Mouse (Mus musculus): Measurements from ENCODE around the gene Nmnat2. TPM values are rescaled to one million over a fixed set of nuclear protein-coding genes. Genes with fewer than 3 reads are reported as not detected.

Nmnat2 gene
- total RNA-seq, 2 experiments from 2014 or later, result 0.93 to 1.2 TPM

DNA sequence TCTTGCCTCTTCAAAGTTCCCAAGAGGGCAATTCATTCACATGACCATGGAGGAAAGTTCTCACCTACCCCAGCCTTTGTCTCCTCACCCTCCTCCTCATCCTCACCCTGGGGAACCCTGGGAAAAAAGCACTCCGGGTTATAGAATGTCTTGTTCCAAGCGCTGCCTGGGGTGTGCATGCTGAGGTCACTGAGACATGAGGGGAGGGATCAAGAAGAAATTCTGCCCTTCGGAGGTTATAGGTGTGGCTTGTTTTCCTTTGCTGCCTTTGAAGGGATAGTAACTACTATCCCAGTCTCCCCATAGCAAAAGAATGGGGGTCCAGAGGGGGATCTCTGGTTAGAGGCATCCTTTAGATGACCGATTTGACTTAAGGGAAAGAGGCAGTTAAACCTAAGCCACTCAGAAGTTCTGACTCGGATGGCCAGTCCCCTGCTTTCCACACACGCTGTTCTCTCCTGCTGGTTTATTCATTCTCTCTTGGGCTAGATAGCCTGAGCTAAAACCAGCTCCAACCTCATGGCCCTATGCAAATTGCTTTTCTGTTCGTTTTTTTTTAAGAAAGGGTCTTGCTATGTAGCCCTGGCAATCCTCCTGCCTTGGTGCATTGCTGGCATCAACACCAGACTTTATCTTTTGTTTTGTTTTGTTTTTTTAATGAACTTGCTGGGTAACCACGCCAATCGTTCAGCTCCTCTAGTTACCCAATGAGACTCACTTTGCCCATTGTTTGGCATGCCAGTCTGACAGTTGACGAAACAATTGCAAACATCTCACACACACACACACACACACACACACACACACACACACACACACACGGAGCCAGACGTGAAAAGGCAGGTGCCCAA, 139.7 kb downstream of the Nmnat2 start:
- no peak for DNase-seq

DNA sequence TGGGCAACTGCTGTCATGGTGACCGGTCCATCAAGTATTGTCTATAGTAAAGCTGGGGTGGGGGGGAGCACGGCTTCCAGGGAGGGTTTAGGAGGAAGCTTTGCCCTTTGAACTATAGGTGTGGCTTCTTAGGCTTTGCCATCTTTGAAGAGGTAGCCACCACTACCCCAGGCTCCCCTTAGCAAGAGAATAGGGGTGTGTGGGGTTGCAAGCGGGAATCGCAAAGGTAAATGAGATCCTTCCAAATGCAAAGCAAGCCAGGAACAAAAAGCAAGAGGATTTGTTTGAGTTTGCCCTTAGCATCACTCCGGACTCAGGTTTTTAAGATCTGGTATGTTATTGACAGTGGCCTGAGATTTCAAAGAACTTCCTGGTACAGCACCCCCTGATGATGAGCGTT, 140.5 kb downstream of the Nmnat2 start:
- no peak for DNase-seq

DNA sequence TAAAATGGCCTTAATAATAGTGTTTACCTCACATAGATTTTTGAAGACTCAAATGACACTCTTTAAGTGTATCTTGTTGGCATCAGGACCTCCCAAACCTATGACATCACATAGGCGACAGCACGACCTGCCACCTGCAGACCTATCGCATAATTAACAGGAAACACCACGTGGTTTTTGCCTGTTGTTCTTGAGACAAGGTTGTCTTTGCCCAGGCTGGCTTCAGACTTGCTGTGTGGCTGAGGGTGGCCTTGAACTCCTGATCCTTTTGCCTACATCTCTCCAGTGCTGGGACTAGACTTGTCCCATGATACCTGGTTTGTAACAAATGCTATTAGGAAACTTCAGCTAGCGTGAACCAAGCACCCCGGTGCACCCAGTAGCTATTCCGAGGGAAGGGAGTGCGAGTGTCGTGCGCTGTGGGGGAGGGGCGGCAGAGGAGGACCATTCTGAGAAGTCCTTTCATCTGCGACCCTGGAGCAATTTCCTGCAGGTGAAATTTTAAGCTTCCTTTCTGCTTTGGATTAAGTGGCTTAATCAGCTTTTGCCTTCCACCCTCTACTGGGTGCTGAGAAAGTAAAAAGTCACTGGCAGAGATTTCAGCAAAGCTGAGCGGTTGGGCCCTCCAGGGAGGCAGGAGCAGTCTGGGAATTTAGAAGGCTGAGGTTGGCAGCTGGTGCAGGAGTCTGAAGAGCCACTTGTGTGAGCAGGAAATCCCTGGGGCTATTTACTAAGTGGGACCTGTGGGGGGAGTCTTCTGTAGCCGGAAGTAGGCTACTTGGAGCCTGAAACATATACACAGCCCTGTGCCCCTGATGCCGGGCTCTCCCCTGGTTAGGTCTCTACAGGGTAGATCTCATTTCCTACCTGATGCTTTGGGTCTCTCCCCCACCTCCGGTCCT, 141.3 kb downstream of the Nmnat2 start:
- DNase-seq, result no peak

DNA sequence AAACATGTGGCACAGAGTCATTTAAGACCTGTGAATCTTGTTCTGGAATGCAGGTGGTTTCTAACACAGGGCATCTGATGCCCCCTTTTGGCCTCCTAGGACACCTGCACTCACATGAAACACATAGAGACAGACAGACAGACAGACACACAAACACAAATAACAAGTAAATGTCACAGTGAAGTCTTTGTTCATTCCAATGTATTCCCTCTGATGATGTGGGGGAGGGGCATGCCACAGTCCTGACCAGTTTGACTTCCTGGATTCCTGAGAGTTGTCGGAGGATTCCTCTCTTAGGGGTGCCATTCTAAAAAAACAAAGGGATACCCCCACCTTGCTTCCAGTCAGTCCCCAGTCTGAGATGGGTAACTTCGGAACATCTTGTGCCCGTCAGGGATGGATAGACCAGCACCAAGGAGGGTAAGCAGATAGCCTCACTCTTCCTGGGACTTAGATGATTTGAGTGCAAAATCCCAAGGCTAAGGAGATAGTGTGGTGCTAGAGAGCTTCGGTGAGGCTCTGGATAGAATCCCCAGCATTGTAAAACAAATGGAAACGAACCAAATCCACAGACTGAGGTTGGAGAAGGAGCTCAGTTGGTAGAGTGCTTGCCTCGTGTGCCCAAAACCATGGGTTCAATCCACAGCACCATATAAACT, 142.4 kb downstream of the Nmnat2 start:
- DNase-seq, result no peak

DNA sequence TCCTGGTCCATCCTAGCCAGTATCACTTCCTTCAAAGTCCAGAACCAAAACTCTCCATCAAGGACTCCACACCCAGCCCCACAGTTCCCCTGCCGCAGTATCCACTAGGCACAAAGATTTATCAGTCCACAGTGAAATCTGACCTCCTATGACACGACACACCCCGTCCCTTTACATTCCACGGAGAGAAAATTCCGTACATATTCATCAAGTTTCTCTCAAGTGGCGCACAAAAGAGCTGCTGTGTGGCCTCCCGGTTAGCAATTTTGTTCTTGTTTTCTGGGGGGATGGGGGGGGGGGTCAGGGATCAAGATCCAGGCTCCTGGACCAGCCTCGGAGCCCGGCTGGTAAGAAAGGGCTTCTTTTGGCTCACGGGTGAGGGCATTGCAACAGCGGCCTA, 143.8 kb downstream of the Nmnat2 start:
- no peak for DNase-seq

DNA sequence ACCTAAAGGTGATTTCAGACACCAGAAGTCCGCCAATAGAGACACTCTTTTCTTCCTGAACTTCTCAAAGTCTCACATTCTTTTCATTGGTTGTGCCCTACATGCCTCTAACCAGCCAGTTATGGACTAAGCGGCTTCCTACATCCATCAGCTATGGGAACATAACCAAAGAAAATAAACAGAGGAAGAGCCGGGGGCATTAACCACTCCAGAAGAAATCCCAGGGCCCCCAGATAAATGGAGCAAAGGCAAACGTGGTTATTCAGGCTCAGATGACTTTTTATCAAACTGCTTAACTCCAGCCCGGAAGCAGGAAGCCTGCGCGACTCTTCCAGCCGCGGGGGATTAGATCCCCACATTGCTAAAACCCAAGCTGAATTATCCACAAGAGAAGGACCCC, 146.1 kb downstream of the Nmnat2 start:
- DNase-seq, result no peak

DNA sequence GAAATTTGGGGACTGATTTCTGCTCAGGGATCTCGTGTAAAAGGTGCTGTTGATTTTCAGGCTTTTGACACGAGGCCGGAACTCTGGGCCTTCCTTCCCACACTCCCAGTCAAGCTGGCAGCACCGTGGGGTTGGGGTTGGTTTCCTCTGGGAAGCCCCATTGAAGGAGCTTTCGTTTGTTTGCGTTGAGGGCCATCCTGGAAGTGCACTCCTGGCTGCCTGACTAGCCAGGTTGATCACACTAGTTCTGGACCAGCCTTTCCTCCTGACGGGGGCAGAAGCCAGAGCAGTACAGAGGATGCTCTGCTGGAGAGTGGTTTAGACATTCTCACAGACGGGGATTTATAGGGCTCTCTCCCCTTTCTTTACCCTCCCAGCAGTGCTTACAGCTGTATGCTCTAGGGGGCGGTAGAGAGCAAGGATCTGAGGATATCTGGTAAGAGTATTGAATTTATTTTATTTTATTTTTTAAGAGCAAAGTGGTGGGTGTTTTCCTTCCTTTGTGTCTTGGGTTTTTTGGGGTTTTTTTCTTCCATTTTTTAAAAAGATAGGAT, 146.6 kb downstream of the Nmnat2 start:
- DNase-seq, result peak; percentile 62 to 78

DNA sequence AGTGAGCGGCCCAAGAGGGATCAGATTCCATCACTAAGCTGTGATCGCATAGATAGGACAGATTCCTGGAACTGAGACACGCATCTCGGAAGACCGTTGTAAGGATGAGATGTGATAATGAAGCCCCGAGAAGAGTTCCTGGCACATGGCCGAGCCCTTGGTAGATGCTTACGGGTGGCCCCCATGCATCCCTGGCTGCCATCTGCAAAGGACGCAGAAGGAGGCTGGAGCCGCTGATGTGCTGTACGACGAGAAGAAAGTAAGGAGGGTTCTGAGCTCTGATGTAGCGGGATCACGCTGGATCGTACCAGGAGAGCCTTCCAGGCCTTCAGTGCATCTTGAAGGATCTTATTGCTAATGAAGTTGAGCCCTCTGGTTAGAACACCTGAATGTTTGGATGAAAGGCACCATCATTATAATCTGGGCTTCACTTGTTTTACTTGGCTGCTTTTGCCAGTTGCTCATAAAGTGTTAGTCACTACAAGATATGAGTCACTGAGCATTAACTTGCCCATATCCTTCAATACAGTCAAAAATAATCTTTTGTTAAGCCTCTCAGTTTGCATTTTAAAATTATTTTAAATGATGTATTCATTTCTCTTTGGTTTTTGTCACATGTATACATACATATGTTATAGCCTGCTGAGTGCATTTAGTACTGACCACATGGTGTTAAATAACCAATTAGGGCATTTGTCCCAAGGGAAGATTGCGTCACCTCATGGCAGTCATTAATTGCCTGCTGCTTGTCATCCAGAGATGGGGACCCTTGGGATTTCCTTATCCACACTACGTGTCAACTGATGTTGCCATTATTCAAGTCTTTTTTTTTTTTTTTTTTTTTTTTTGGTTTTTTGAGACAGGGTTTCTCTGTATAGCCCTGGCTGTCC, 147.7 kb downstream of the Nmnat2 start:
- no peak for DNase-seq

DNA sequence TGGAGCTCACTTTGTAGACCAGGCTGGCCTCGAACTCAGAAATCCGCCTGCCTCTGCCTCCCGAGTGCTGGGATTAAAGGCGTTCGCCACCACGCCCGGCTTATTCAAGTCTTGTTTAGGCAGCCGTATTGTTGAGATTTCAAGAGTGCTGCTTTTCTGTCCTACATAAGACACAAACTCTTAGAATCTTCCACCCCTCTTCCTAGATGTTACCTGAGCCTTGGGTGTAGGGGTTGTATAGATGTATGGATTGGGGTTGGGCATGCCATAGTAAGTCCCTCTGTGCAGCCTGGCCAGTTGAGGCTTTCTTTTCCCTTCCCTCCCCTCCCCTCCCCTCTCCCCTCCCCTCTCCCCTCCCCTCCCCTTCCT, 148.4 kb downstream of the Nmnat2 start:
- no peak for DNase-seq

DNA sequence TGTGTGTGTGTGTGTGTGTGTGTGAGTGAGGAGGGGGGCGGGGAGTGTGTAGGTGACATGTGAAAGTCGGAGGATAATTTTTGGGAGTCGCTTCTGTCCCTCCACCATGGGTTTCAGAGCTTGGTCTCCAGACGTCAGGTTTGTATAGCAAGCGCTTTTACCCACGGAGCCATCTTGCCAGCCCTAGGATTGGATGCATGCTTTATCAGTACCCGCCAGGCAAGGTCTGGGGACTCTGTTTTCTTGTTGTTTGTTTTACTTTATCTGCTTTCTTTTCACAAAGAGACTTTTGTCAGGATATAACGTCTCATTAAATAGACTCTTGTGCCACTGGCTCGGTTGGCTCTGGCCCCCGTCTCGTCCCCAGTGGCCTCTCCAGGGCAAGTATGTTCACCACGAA, 150.0 kb downstream of the Nmnat2 start:
- no peak for DNase-seq

DNA sequence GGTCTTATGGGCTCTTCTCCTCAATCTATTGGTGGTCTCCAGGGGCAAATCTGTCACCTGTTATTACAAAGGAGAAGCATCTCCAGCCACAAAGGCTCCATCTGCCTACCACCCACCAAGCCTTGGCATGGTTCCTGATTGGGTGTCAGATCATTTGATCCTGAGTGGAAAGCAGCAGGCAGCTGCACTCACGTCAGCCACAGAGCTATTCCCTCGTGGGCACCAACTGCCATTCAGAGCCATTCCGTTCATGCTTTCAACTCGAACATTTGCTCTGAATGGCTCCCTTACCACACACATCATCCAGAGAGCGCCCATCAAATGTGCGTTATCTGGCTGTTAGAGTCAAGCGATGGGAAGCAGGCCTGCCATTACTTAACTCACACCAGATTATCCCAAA, 153.1 kb downstream of the Nmnat2 start:
- DNase-seq, result no peak

DNA sequence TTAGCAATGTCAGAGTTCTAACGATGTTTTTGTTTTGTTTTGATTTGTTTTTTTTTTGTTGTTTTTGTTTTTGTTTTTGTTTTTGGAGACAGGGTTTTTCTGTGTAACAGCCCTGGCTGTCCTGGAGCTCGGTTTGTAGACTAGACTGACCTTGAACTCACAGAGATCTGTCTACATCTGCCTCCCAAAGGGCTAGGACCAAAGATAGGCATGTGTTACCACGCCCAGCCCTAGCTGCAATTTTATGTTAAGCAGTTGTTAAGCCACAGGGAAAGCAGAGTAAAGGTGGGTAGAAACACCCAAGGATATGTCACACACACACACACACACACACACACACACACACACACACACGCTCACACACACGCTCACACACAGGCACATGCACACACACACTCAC, 154.6 kb downstream of the Nmnat2 start:
- no peak for DNase-seq

DNA sequence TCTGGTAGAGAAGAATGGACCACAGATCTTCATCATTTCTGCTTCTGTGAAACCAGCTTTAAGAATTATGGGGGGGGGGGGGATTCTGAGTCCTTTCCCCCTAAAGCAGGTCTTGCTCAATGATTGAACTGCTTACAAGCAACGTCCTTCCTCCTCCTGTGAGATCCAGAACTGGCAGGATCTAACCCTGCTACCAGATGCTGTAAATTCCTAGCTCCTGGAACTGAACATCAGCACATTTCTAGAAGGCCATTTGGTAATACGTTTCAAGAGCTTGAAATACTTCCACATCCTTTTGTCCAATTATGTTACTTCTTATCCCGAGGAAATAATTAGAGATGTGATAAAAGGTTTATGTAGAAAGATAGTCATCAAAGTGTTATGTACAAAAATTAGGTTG, 155.0 kb downstream of the Nmnat2 start:
- DNase-seq, result no peak

DNA sequence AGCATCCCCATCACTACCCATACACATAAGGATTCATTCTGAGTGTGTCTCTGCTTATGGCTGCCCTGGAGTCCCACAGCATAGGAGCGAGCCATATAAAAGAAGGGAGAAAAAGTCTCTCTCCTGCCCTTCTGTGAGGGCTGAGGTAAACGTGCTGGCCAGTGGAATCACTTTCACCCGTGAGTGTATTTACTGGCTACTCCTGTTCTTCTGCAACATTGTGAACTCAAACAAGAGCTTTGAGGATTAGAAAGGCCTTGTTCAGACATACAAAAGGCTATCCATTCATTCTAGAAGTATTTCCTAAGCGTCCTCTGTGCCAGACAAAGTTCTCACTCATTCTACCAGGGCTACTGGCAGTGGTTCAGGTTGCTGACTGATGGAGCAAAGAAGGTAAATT, 156.8 kb downstream of the Nmnat2 start:
- no peak for DNase-seq

DNA sequence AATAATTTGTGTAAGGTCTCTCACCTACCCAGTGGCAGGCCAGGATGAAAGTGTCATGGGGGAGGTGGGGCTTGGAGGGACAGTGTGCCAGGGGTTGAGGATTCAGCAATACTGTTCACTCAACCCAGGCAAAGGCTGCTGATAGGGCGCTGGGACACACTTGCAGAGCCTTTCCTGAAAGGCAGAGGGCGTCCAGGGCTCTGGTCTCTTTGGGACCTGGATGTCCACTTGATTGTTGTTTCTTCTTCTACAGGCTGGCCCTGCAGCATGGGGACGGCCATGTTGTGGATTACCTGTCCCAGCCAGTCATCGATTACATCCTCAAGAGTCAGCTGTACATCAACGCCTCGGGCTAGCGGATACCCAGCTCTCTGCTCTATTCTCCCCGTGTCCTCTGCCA, 160.5 kb downstream of the Nmnat2 start:
- DNase-seq, result peak in 1 of 2 experiments; percentile 26

DNA sequence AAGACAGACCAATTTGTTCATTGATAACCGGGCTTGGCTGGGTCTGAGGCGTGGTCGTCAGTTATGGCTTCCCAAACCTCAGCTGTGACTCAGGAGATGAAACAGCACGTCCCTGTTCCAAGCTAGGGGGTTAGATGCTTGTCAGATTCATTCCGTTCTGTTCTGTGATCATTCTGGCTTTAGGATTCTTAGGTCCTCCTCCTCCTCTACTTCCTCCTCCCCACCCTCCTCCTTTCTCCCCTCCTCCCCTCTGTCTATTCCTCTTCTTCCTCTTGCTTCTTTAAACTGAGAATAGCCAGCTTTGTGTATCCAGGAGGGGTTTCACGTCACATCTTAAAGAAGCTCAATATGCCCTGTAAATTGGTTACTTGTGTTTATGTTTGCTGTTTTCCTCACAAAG, 165.8 kb downstream of the Nmnat2 start:
- DNase-seq, result no peak

DNA sequence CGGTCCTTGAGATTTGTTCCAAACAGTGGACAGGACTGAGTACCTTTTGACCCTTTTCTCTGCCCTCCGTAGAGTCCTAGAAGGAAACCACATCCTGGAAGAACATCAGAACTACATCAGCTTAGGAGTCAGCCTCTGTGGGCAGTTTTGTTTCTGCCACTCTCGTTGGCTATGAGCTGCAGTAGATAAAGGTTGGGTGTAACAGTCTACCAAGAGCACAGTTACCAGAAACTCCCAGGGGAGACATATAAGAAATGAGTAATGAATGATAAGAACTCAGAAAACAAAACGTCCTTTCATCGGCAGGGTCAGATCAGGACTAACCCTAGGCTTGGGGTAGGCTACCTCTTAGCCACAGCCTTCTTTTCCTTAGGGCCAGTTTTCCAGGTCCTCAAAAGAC, 166.5 kb downstream of the Nmnat2 start:
- DNase-seq, result no peak

DNA sequence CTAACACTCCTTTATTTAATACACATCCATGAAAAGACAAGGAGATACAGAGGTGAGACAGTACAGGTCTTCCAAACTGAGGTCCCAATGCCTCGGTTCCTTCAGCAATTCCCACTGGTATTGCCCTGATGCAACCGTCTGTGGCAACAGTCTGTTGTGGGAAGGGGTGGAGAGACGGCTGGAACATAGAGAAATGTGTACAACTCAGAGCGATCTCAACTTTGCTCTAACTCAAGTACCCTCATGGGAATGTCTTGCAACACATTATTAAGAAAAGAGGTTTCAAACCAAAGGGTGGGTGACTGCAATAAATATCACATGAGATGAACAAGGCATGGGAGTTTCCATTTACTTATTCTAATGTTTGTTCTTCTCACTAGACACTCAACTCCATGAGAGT, 168.0 kb downstream of the Nmnat2 start:
- peak in 1 of 2 experiments; percentile 37 for DNase-seq

DNA sequence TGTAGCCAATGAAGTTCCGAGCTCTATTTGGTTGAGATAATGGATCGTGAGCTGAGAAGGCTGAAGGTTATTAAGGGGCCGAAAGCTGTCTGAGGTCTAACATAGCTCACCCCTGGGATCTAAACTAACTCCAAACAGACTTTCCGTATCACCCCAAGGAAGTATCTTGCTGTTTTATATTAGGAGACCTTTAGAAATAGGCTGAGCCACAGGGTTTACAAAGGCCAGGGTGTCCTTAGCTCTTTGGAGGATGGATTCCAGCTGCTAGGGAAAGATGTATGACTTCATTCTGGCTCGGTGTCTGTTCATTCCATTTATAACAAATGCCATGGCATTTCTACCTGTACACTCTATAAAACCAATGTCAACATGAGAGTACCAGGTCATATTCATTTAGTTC, 169.7 kb downstream of the Nmnat2 start:
- no peak for DNase-seq

DNA sequence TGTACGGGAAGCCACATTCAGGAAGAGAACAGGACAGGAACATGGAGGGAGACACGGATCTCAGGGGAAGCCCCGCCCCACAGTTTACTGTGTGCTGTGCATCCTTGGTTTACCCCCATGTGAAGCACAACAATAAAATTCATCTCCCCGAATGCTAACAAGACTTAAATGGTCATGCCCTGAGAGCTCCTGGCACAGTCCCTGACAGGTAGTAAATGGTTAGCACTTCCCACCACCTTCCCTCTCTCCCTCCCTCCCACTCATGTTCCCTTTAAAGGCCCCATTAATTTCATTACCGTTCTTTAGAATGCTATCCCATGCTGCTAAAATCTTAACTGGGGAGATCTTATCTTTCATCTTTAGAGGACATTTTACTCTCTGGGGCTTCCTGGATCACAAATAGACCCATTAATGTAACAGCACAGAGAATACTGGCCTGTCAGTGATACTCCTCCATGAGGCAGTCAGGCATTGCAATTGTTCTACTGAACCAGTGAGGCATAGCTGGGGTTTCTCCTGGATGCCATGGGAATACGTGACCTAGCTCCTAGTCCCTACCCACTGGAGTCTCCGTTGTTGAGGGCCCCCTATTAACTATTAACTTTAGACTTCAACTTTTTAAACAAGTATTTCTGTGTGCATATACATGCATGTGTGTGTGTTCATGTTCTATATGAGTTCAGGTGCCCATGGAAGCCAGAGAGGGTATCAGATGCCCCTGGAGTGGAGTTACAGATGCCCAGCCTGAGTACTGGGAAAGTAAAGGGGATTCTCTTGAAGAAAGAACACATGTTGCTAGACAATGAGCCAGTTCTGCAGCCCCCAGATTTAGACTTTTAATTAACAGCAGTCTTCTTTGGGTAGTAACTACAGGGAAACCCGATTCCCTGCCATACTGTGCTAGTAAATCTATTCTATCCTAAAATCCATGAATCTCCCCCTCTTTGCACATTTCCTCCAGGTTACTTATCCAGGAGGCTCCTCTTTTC, 170.8 kb downstream of the Nmnat2 start:
- no peak for DNase-seq

All from adrenal gland, postnatal 36 days (tissue).